Mouse (Mus musculus) large intestine, adult 2 months (tissue): ENCODE data around the gene Ugt1a2. TPM values are rescaled to one million over a fixed set of nuclear protein-coding genes. Genes with fewer than 3 reads are reported as not detected.

Experiments
- polyA plus RNA-seq: library from polyadenylated mRNA; depleted of rRNA; stranded (reverse); fragments of >200 nt; gene quantifications from 2 replicates; pipeline ENCODE4 v1.2.3, GENCODE M21; 2012; rRNA removed

The Ugt1a2 gene
- polyA plus RNA-seq, 1 experiment = 0.43 TPM

Other genes starting within 250 kb of the Ugt1a2 start
- 6.0 and 10.4 TPM in 2 replicates for gene Usp40, start 192.1 kb upstream of the Ugt1a2 start, polyA plus RNA-seq
- gene Ugt1a10, start 145.2 kb upstream of the Ugt1a2 start, polyA plus RNA-seq = 0.24 and 0.67 TPM in 2 replicates
- 0.17 and 1.1 TPM in 2 replicates for gene Ugt1a9, start 129.8 kb upstream of the Ugt1a2 start, polyA plus RNA-seq
- not detected in 2 replicates for gene Ugt1a8, start 112.8 kb upstream of the Ugt1a2 start, polyA plus RNA-seq
- gene Ugt1a7c, start 105.5 kb upstream of the Ugt1a2 start, polyA plus RNA-seq = 12.4 and 34.3 TPM in 2 replicates
- 2.2 and 3.1 TPM in 2 replicates for gene Ugt1a6b, start 97.3 kb upstream of the Ugt1a2 start, polyA plus RNA-seq
- gene Ugt1a6a, start 65.8 kb upstream of the Ugt1a2 start, polyA plus RNA-seq = 3.0 and 4.2 TPM in 2 replicates
- gene Ugt1a5, start 34.6 kb upstream of the Ugt1a2 start, polyA plus RNA-seq = 0.59 TPM in 1 of 2 replicates, not detected in the other
- gene Dnajb3, start 5.2 kb downstream of the Ugt1a2 start, polyA plus RNA-seq = 2.9 and 4.5 TPM in 2 replicates
- gene Ugt1a1, start 11.4 kb downstream of the Ugt1a2 start, polyA plus RNA-seq = 64.4 and 146 TPM in 2 replicates
- gene Mroh2a, start 26.4 kb downstream of the Ugt1a2 start, polyA plus RNA-seq = 0.14 and 0.33 TPM in 2 replicates
- 36.1 and 87.6 TPM in 2 replicates for gene Hjurp, start 77.0 kb downstream of the Ugt1a2 start, polyA plus RNA-seq
- gene Trpm8, start 77.1 kb downstream of the Ugt1a2 start, polyA plus RNA-seq = not detected in 2 replicates
- gene Spp2, start 206.4 kb downstream of the Ugt1a2 start, polyA plus RNA-seq = 0.09 TPM in 1 of 2 replicates, not detected in the other